Mouse (Mus musculus) ES-E14 (cell line): ENCODE data around the gene Slc29a3.

Experiments used
- MAFK ChIP-seq: IDR thresholded peaks from 2 replicates; pipeline ENCODE4 v1.6.1; 2014; ENCODE audit warnings: mild to moderate bottlenecking, low read depth, low read length, inconsistent platforms; ENCODE audit not compliant: insufficient read depth
- ZC3H11A ChIP-seq: IDR thresholded peaks from 2 replicates; pipeline ENCODE4 v1.6.1; 2012; ENCODE audit warnings: low read depth, mild to moderate bottlenecking, inconsistent platforms, low read length, borderline replicate concordance
- ZNF384 ChIP-seq: IDR thresholded peaks from 2 replicates; pipeline ENCODE4 v1.6.1; 2012; ENCODE audit warnings: low read depth, low read length, inconsistent platforms

GRCm38 (mm10) chr10:60746512-60746911 is 6.1 kb downstream of the Slc29a3 start:
- TF ChIP-seq MAFK (no peak), ZC3H11A (no peak), ZNF384 (no peak)
